Mouse (Mus musculus) kidney, postnatal 36 days (tissue): Measurements from ENCODE around the gene Cdk2ap2.
"Not testable (repeated sequence)": the region's sequence is repeated elsewhere in the genome, so short reads cannot be mapped to it uniquely, and the experiment has no call there.

Experiments used
- DNase-seq, 2 experiments: peaks; one replicate each; pipeline ENCODE4 v3.0.0; 2021 to 2022; ENCODE audit warnings: mixed read lengths in 2 of 2

The Cdk2ap2 gene

GRCm38 (mm10) chr19:4118350-4118749, 21.4 kb downstream of the Cdk2ap2 start:
- no peak for DNase-seq

DNA sequence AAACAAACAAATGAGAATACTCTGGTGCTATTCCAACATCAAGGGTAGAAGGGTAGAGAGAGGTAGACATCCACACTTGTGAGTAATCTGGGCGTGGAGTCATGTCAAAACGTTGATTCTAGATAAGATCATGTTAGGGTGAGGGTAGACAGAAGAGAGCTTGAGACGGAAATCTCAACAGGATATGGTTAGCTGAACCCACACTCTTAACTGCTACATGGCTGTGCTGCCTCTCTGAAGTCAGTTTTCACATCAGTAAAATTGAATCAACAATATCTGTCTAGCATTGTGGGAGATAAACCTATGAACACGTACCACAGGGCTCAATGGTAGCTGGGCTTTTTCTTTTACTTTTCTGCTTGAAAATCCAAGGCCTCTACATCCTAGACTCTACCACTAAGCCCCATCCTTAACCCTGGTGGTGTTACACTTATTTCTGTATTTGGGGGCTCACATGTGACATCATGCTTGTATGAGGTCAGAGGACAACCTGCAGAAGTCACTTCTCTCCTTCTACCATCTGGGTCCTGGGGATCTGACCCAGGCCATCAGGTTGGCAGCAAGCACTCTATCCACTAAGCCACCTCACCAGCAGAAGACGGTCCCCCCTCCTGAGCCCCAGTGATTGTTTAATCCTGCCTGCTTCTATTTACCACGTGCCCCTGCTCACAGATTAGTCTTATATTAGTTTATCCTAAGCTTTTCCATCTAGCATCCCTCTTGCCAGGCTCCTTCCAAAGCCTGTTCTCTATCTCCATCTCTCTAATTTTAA, 22.9 kb downstream of the Cdk2ap2 start:
- DNase-seq = no peak

- no peak for DNase-seq
Observed at GRCm38 (mm10) chr19:4120496-4120895, 23.5 kb downstream of the Cdk2ap2 start.

DNA sequence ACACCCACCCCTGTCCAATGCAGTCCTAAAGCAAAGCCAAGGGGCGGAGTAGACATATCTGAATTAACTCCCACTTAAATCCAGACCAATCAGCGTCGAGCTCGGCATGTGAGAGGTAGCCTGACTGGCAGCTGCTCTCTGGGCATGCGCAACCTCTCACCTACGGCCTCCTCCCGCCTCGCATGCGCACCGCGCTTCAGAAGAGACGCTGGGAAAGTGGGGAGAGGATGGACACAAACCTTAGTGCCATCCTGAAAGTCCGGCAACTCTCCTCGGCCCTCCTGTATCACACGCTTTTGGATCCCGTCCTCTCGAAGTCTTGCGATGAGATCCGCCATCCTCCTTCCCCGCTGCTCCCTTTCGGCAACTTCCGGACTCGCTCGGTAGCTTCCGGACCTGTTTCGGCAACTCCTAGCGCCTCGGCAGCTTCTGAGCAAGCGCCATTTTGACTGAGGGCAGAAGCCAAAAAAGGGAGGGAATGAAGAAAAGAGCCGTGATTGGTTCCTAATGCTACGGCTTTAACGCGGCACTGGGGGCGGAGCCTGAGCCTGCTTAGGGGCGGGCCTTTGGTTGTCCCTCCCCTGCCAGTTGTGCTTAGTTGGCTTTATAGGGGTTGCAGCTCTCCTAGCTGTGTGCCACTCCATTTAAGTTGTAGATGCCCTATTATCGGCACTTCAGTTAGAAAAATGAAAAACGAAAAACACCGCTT, 24.3 kb downstream of the Cdk2ap2 start:
- DNase-seq = peak; percentile 99 to 100

- DNase-seq = not testable (repeated sequence)
Observed at GRCm38 (mm10) chr19:4121896-4122295, 24.9 kb downstream of the Cdk2ap2 start.

- DNase-seq = no peak
Observed at GRCm38 (mm10) chr19:4122411-4123370, 25.7 kb downstream of the Cdk2ap2 start.

DNA sequence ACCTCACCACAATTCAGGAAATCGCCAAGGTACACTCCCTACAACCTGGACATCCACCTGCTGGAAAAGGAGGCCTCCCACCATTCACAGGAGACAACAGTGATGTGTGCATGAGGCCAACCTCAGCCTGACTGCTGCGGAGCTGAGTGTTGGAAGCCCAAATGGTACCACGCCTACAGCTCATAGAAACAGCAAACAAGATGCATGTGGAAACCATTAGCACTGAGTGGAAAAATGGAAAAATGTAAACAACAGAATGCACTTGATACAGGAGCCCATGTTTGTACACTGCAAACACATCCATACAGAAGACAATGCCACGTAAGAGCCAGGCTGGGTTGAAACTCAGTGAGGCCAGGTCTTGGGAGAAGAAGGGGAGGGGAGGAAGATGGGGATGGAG, 27.4 kb downstream of the Cdk2ap2 start:
- no peak for DNase-seq

GRCm38 (mm10) chr19:4125268-4125667, 28.3 kb downstream of the Cdk2ap2 start:
- DNase-seq = not testable (repeated sequence)

- peak; percentile 99 for DNase-seq
Observed at GRCm38 (mm10) chr19:4125741-4126696, 29.0 kb downstream of the Cdk2ap2 start, which contains the start of gene Aip. Gene Aip (minus strand): TSS chr19:4125858.

DNA sequence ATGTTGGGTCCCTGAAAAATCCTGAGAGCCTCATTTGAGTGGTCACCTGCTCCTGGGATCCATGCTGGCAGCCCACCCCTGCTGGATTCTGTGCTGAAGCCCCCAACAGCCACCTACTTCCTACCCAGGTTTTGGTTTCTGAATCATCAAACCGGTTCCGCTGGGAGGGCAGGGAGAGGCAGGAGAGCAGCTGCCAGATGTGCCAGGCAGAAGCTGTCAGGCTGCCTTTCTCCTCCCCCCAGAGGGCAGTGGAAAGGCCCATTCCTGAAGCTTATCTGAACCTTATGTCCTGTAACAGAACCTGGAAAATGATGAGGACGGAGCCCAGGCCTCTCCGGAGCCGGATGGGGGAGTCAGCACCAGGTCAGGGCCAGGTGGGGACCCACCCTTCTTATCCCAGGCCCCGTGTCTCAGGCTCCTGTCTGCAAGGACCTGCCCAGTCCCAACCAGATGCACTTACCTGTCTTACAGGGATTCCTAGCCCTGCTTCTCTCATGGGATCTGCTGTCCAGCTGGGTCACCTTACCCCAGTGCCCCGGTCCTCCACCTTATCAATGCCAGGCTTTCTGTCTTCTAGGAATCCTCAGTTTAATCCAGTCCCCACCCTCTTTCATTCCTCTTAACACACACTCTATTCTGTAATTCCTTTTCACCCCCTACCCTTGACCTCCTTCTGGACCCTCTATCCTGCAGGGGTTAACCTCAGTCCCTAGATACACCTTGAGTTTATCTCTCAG, 29.9 kb downstream of the Cdk2ap2 start:
- DNase-seq = peak in 1 of 2 experiments; percentile 28

- no peak for DNase-seq
Observed at GRCm38 (mm10) chr19:4129462-4129861, 32.5 kb downstream of the Cdk2ap2 start.

DNA sequence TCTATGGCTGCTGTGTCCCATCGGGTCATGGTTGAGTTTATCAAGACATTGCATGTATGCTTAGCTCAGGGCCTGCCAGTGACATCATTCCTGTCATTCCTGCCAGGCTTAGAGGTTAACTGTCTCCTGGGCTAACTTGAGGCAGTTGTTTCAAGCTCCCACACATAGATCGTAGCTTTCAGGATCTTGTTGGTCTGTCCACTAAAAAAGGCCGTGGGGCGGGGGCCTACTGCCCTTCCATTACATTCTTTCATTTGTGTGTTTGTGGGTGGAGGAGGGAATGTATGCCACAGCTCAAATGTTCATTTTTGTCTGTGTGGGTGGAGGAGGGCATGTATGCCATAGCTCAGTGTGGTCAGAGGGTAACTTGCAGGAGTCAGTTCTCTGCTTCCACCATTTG, 33.1 kb downstream of the Cdk2ap2 start:
- DNase-seq = no peak

GRCm38 (mm10) chr19:4131075-4131474, 34.1 kb downstream of the Cdk2ap2 start:
- no peak for DNase-seq

DNA sequence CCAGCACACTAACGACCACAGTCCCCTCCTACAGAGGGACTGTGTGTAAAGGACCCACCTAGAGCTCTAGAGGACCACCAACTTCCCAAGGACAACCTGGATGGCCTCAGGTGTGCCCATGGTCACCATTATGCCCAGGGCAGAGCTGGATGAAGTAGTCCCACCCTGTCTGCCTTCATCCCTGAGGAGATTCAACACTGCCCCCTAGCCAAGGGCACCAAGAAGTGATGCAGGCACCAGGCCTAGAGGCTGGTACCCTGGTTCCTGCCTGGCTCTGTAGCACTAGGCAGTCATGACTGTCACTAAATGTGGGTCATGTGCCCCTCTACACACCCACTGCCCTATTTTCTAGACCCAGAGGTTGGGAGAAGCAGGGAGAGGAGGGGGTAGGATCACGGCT, 34.8 kb downstream of the Cdk2ap2 start:
- DNase-seq = no peak

- DNase-seq = no peak
Observed at GRCm38 (mm10) chr19:4134354-4134753, 37.4 kb downstream of the Cdk2ap2 start.

DNA sequence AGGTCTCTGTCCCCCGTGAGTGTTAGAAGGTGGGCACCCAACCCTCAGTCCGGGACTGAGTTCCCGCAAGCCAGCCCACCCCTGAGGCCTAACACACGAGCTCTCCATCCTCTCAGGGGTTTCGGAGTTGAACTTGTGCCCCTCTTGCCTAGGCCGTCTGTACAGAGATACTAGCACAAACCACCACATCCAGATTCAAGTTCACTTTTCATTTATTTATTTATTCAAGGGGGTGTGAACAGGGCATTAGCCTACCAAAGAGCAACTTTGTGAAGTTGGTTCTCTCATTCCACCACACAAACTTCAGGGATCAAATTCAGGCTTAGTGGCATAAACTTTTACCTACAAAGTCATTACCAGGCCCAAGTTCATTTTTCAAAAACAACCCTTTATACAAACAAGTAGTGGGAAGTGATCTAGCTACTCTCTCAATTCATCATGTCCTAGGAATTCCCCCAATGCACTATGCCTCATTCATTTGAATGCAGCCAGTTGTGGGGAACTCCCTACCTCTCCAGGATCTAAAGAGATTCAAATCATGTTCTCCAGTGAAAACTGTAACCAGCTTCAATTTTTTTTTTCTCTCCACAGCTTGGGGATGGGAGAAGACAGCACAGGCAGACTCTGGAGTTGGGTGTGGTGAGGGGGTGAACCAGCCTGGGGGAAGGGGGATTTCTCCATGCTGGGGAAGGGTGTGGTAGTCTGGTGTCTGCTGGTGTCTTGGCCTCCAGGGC, 38.4 kb downstream of the Cdk2ap2 start:
- not testable (repeated sequence) for DNase-seq

DNA sequence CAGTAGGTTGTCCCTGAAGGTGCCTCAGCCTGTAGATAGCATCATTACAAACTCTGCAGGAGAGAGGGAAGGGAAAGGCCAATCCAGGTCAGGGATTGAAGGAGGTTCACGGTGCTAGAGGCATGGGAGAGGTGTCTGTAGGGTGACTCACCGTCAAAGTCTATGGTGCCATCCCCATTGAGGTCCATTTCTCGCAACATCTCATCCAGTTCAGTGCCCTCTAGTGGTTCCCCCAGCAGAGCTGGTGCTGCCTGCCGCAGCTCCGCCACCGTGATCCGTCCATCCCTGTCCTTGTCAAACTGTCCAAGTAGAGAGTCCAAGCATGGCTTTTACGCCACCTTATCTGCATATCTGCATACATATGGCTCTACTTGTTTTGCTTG, 39.0 kb downstream of the Cdk2ap2 start:
- DNase-seq = not testable (repeated sequence)

DNA sequence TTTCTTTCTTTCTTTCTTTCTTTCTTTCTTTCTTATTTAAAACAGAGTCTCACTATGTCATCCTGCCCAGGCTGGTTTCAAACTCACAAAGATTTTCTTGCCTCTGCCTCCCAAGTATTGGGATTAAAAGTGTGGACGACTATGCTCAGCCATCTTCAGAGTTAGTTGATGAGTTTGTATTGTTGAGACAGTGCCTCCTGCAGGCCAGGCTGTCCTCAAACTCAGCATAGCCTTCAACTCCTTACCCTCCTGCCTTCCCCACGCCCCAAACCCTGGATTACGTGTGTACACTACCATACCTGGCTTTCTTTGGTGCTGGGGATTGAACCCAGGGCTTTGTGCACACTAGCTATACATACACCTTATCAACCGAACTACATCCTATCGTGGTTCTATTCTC, 39.5 kb downstream of the Cdk2ap2 start:
- DNase-seq = no peak

- DNase-seq = no peak
Observed at GRCm38 (mm10) chr19:4137913-4138312, 40.9 kb downstream of the Cdk2ap2 start.

DNA sequence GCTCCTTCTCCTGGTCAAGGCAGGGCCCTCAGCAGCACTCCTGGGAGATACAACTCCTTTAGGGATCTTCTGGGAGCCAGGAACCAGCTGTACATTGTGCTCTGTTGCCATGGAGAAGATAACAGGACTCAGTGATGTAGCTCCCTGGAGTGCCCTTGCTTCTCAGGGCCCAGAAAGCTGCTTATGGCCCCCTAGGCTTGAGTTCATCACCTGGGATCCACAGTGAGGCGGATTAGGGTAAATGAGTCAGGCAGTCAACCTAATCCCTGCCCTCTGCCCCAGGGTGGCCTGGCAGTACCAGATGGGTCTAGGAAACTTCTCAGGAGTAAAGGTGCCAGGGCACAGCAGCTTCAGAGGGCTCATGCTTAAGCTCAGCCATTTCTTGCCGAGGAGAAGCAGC, 42.5 kb downstream of the Cdk2ap2 start, which contains the start of gene Gpr152:
TSS of gene Gpr152 (plus strand) at position 342 of the 400 bp plus-strand sequence.
- no peak for DNase-seq
